Mouse (Mus musculus) liver, embryonic 16.5 days (tissue): ENCODE results near the gene Chrm1. TPM values are rescaled to one million over a fixed set of nuclear protein-coding genes. Genes with fewer than 3 reads are reported as not detected.

Experiments used
- ATAC-seq: fragments of 200-750 bp; cut with Nextera tagmentation; 2 replicates; pipeline ENCODE4 v1.8.0; 2017; ENCODE audit warnings: low read depth, mild to moderate bottlenecking, moderate number of reproducible peaks, moderate library complexity
- H3K27ac ChIP-seq: fragments of 300-500 bp; sonication (generic); 2 replicates; pipeline ENCODE4 v1.5.1; 2014; ENCODE audit warnings: mild to moderate bottlenecking, low read length
- H3K27me3 ChIP-seq: fragments of 300-500 bp; sonication (generic); 2 replicates; pipeline ENCODE4 v1.6.1; 2014; ENCODE audit warnings: low read depth, low read length, mixed read lengths; ENCODE audit not compliant: control insufficient read depth, insufficient read depth
- H3K36me3 ChIP-seq: fragments of 300-500 bp; sonication (generic); 2 replicates; pipeline ENCODE4 v1.6.1; 2014; ENCODE audit warnings: mild to moderate bottlenecking; ENCODE audit not compliant: control insufficient read depth, insufficient read depth
- H3K4me1 ChIP-seq: fragments of 300-500 bp; sonication (generic); 2 replicates; pipeline ENCODE4 v1.6.1; 2014; ENCODE audit warnings: low read depth, low read length, mixed read lengths; ENCODE audit not compliant: control insufficient read depth
- H3K4me2 ChIP-seq: fragments of 300-500 bp; sonication (generic); 2 replicates; pipeline ENCODE4 v1.6.1; 2014; ENCODE audit warnings: low read depth, low read length, mixed read lengths
- H3K4me3 ChIP-seq: fragments of 300-500 bp; sonication (generic); 2 replicates; pipeline ENCODE4 v1.5.1; 2014; ENCODE audit warnings: low read depth, mild to moderate bottlenecking, low read length
- H3K9ac ChIP-seq: fragments of 300-500 bp; sonication (generic); 2 replicates; pipeline ENCODE4 v1.6.1; 2014; ENCODE audit warnings: low read depth, low read length
- H3K9me3 ChIP-seq: fragments of 300-500 bp; sonication (generic); replicated peaks from 2 replicates; pipeline ENCODE4 v1.6.1; 2016; ENCODE audit warnings: low read length; ENCODE audit not compliant: control insufficient read depth
- WGBS: fragments of 180-500 bp; shearing (Covaris S2); extraction: QIAGEN DNeasy Blood & Tissue Kit; methylation state at CpG from one replicate; pipeline ENCODE4 v1.1.7; 2014; ENCODE audit not compliant: insufficient replicate concordance; 5-methylcytosine and 5-hydroxymethylcytosine counted together
- polyA plus RNA-seq: library from polyadenylated mRNA; unstranded; fragments of >200 nt; fragmentation: Nextera tagmentation; extraction: Ambion mirVana; gene quantifications from 2 replicates; pipeline ENCODE4 v1.2.1, GENCODE M21; 2015

The Chrm1 gene
- polyA plus RNA-seq, 1 experiment from 2014 or later, result not detected

DNA sequence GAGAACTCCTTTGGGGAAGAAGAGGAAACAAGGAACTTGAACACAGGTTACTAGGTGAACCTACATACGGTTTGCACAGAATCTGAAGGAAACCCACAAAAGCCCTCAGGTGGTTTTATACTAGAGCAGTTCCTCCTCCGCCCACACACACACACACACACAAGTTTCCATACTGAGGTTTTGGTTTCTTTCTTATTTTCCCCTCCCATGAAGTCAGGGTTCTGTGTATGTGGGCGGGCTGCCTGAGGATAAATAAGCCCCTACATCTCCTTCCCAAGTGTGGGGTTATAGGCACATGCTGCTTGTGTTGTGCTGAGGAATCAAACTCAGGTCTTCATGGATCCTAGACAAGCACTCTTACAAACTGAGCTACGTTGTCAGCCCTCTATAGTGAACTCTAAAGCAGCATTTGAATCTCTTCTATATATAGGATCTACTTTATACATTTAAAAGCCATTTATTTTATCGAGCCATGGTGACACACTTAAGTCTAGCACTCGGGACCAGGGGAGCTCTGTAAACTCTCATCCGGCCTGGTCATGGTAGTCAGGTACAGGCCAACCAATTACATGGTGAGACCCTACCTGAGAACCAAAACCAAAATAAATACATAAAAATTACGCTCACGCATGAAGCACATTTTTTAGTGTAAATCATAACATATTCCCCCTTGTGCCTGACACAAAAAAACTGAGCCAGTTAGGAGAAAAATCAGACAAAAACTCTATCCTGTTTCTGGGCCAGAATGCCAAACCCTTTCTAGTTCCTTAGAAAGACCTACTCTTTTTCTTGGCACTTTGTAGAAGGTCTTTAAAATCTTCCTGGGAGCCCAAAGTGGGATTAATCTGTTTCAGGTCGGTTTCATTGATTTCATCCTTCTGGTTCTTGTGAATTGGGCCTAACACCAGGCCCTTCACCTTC, 48.6 kb downstream of the Chrm1 start:
- H3K27ac ChIP-seq, result peak overlapping the region; percentile 92
- H3K4me3 ChIP-seq, result peak overlapping the region; percentile 88
- H3K9ac ChIP-seq, result peak overlapping the region; percentile 95
- no peaks in the 10 kb centered on the region for H3K9me3 ChIP-seq
- no peaks in the 10 kb centered on the region for H3K27me3 ChIP-seq
- peaks cover 64% of the 10 kb centered on the region for H3K4me1 ChIP-seq
- peaks cover 54% of the 10 kb centered on the region for H3K36me3 ChIP-seq
- no peak for ATAC-seq
- 30% methylated on average over 10 of the region's 10 CpGs for WGBS
- peak overlapping the region; percentile 58 for H3K4me2 ChIP-seq

DNA sequence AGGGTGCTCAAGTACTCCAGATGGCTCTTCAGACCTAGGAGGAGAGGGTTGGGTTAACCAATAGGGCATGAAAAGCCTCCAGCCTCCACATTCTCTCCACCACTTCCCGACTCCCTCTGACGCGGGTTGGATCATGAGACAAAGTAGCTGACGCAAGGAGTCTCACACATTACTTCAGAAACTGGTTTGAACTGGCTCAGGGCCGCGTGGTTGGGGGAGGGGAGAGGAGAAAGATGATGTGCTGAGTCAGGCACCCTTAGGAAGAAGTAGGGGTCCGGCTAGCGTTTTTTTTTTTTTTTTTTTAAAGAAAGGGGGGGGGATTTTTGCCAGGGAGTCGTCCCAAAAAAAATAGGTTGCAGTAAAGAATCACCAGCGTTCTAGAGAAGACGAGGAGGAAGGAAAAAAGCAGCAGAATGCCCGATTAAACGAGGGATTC, 49.3 kb downstream of the Chrm1 start:
- no peaks in the 10 kb centered on the region for H3K9me3 ChIP-seq
- H3K27ac ChIP-seq, result peak overlapping the region; percentile 92
- peaks cover 47% of the 10 kb centered on the region for H3K36me3 ChIP-seq
- H3K4me3 ChIP-seq, result peak overlapping the region; percentile 88
- H3K27me3 ChIP-seq, result no peaks in the 10 kb centered on the region
- peak overlapping the region; percentile 95 for H3K9ac ChIP-seq
- H3K4me2 ChIP-seq, result peak overlapping the region; percentile 58
- H3K4me1 ChIP-seq, result peaks cover 66% of the 10 kb centered on the region
- peak; percentile 20 for ATAC-seq
- 1% methylated on average over 13 of the region's 13 CpGs for whole genome bisulfite sequencing

DNA sequence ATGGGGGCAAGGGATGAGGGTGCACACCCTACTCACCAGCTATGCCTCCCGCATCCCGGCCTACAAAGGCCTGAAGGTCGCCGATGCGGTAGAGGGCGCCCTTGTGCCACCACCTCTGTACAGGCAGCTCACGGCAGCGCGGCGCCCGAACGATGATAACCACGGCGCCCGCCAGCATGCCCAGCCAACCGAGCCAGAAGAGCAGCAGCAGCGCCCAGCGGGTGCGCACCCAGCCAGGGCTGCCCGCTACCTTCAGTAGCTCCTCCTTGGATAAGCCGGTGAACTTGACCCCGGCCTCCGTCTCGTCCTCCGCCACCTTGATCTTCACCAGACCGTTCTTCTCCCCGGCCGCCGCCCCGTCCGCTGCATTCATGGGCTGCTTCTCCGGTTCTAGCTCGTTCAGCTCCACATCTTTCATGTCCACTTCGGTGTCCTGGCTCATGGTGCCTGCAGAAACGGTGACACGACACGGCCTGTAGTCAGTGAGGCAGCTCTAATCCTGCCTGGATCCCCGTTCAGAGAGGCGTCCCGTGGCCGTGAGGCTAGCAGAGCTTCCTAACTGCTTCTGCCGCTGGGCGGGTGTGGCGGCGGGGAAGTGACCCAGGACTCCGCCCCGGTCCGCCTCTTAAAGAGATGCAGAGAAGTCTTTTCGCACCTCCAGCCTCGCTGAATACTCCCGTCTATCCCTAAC, 49.9 kb downstream of the Chrm1 start:
- H3K9ac ChIP-seq, result peak overlapping the region; percentile 95
- peak overlapping the region; percentile 58 for H3K4me2 ChIP-seq
- H3K27me3 ChIP-seq, result no peaks in the 10 kb centered on the region
- peaks cover 41% of the 10 kb centered on the region for H3K36me3 ChIP-seq
- H3K4me1 ChIP-seq, result peaks cover 63% of the 10 kb centered on the region
- H3K4me3 ChIP-seq, result peak overlapping the region; percentile 88
- ATAC-seq, result peak; percentile 82
- peak overlapping the region; percentile 92 for H3K27ac ChIP-seq
- H3K9me3 ChIP-seq, result no peaks in the 10 kb centered on the region
- WGBS, result under 1% methylated on average over 51 of the region's 51 CpGs

DNA sequence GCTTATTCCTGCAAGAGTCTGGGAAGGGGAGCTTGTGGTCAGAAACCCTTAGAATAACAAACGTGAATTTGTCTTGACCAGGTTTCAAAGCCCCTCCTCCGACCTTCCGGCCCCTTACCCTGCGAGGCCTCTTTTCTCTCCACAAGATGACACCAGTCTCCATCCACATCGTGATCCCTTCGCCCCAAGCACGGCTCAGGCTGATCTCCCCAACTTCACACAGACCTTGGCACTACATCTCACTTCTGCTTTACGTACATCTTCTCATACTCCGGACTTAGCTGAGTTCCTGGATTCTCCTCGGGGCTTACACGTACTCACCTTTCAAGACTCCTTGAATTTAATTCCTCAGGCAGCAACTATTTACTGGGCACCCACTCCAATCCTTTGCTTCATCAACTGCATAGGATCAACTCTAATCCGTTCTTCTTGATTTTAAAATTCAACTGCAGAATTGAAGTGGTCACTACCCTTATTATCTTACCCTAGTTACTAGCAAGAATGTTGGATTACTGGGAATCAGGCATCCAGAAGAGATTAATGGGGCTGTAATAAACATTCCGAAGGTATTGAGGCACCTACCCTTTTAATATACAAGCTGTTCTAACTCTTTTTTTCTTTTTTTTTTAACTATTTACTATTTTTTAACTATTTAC, 50.5 kb downstream of the Chrm1 start:
- H3K27ac ChIP-seq, result peak overlapping the region; percentile 92
- H3K4me3 ChIP-seq, result peak overlapping the region; percentile 88
- no peaks in the 10 kb centered on the region for H3K9me3 ChIP-seq
- H3K9ac ChIP-seq, result peak overlapping the region; percentile 95
- no peak for ATAC-seq
- WGBS, result 7% methylated on average over 13 of the region's 13 CpGs
- H3K4me2 ChIP-seq, result peak overlapping the region; percentile 53
- H3K36me3 ChIP-seq, result peaks cover 35% of the 10 kb centered on the region
- H3K4me1 ChIP-seq, result peaks cover 62% of the 10 kb centered on the region
- H3K27me3 ChIP-seq, result no peaks in the 10 kb centered on the region

DNA sequence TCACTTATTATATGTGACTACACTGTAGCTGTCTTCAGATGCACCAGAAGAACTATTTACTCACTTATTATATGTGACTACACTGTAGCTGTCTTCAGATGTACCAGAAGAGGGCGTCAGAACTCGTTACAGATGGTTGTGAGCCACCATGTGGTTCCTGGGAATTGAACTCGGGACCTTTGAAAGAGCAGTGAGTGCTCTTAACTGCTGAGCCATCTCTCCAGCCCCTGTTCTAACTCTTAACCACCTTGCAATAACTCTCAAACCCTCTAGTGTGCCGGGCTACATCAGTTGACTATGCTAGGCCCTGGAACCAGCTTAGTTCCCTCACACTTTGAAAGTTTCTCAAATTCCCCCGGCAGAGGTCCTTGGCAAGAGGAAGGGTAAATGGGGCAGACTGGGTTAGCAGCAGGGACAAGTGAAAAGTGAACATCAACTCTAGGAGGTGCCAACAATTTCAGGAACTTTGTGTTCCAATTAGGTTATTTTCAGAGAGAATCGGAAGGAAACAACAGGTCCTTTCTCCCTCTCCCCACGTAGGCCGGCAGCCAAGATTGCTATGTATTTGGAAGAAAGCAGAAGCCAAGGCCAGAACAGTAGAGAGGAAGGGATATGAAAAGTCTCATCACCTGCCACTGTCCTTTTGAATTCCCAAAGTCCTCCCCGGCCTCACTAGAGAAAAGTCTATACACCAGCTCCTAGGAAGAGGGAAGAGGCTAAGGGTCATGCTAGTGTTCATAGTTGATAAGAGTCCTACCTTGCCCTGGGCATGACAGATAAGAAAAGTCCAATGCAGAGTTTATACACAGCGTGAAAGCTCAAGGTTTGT, 51.3 kb downstream of the Chrm1 start:
- H3K4me2 ChIP-seq, result peak overlapping the region; percentile 53
- WGBS, result 38% methylated on average over 10 of the region's 10 CpGs
- H3K4me1 ChIP-seq, result peaks cover 55% of the 10 kb centered on the region
- ATAC-seq, result peak; percentile 78
- H3K4me3 ChIP-seq, result peak overlapping the region; percentile 38
- peak overlapping the region; percentile 92 for H3K27ac ChIP-seq
- no peaks in the 10 kb centered on the region for H3K27me3 ChIP-seq
- H3K9me3 ChIP-seq, result no peaks in the 10 kb centered on the region
- H3K36me3 ChIP-seq, result peaks cover 27% of the 10 kb centered on the region
- peak overlapping the region; percentile 49 for H3K9ac ChIP-seq

DNA sequence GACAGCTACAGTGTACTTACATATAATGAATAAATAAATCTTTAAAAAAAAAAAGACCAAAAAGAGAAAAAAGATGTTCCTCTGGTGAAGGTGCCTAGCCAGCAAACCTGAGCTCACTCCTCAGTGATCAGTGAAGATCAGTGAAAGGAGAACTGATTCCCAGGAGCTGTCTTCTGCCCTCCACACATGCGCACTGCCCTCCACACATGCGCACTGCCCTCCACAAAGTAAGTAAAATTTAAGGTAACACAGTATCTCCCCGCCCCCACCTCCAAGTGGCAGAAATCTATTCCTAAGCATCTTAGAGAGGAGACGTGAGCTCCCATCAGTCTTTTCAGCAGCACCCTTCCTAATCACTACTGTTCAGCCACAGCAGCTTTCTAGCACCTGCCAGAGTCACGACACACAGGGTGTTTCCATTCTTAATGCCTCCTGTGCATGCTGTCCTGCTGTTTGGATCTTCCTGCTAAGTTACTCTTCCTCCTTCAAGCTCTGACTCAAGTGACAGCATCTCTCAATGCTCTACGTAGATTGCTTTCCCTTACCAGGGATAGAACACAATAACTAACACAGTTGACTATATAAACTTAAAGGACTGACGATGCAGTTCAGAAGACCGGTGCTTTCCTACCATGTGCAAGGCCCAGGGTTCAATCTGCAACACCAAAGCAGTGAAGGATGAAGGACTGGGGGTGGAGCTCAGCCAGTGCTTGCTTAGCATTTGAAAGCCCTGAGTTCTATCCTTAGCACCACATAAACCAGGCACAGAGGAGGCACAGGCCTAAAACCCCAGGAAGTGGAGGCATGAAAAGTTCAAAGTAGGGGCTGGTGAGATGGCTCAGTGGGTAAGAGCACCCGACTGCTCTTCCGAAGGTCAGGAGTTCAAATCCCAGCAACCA, 52.5 kb downstream of the Chrm1 start:
- 66% methylated on average over 10 of the region's 10 CpGs for WGBS
- peak overlapping the region; percentile 53 for H3K4me2 ChIP-seq
- peaks cover 15% of the 10 kb centered on the region for H3K36me3 ChIP-seq
- H3K9me3 ChIP-seq, result no peaks in the 10 kb centered on the region
- H3K9ac ChIP-seq, result peak overlapping the region; percentile 29
- H3K27ac ChIP-seq, result peak overlapping the region; percentile 92
- peak overlapping the region; percentile 1; the same call in 1 of the 2 replicates for H3K4me3 ChIP-seq
- H3K27me3 ChIP-seq, result no peaks in the 10 kb centered on the region
- H3K4me1 ChIP-seq, result peaks cover 46% of the 10 kb centered on the region
- peak; percentile 16 for ATAC-seq

DNA sequence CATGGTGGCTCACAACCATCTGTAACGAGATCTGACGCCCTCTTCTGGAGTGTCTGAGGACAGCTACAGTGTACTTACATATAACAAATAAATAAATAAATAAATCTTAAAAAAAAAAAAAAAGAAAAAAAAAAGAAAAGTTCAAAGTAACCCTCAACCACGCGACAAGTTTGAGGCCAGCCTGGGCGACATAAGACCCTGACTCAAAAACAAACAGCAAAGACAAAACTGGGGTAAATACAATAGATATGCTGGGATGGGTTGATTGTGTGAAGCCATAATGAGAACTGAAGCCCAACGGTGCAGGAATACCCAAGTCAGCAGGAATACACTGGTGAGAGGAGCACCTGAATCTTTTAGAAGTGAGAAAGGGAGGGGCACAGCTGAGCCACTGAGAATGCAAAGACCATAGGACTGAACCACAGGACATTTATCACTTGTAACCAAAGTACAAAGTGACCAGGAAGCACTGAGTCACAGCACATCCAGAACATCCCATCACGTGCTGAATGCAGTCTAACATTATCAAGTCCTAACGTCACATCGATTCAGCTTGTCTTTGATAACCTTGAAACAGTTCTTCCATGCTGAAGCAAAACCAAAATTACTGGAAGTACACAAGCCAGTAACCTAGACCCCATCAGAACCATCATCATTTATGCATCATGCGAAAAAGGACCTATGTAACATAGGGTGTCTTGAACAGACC, 53.3 kb downstream of the Chrm1 start:
- ATAC-seq, result peak; percentile 7; the same call in 1 of the 2 replicates
- WGBS, result 64% methylated on average over 8 of the region's 10 CpGs
- H3K27ac ChIP-seq, result peak overlapping the region; percentile 92
- no peaks in the 10 kb centered on the region for H3K9me3 ChIP-seq
- no peaks in the 10 kb centered on the region for H3K27me3 ChIP-seq
- peaks cover 49% of the 10 kb centered on the region for H3K4me1 ChIP-seq
- peak overlapping the region; percentile 37; the same call in 1 of the 2 replicates for H3K4me2 ChIP-seq
- no peak overlapping the region for H3K4me3 ChIP-seq
- 0 out of 2 replicates have a peak overlapping the region, but pooled peaks have one; percentile 23 for H3K9ac ChIP-seq
- peaks cover 7% of the 10 kb centered on the region; the same call in 1 of the 2 replicates for H3K36me3 ChIP-seq
